Mouse (Mus musculus) Patski (cell line): ENCODE data around the gene Lactbl1. TPM values are rescaled to one million over a fixed set of nuclear protein-coding genes. Genes with fewer than 3 reads are reported as not detected.

Experiments
- ATAC-seq: fragments of 100-300 bp; one replicate; pipeline ENCODE4 v1.8.0; 2021
- CTCF ChIA-PET: fragments of 350-600 bp; sonication (Branson Sonifier 250); formaldehyde crosslinking; loops from one replicate; lab custom pipeline; 2022; ENCODE audit warnings: inconsistent platforms; lab: Charles Lee
- POLR2A ChIA-PET: fragments of 350-600 bp; sonication (Branson Sonifier 250); formaldehyde crosslinking; loops from one replicate; lab custom pipeline; 2022; ENCODE audit warnings: antibody characterized with exemption, inconsistent platforms; lab: Charles Lee
- DNase-seq: peaks from one replicate; pipeline ENCODE4 v3.0.0-alpha.2; 2011; ENCODE audit warnings: low read depth, low spot score
- H3K27me3 ChIP-seq: fragments of 371-371 bp; one replicate; pipeline ENCODE4 v1.5.1; 2021
- CTCF ChIP-seq: fragments of 100-300 bp; IDR thresholded peaks from one replicate; pipeline ENCODE4 v1.5.1; 2021
- in situ Hi-C: fragments of 300-500 bp; cut with MboI; formaldehyde crosslinking; loops from 3 replicates; pipeline ENCODE4 v1.11.1; 2018; ENCODE audit warnings: low pct_unique_long_range_greater_than_20kb, mixed read lengths
- polyA plus RNA-seq: library from polyadenylated mRNA; unstranded; gene quantifications from one replicate; pipeline ENCODE4 v1.2.3, GENCODE M21; 2021

Gene Lactbl1
- polyA plus RNA-seq, 1 experiment from 2014 or later: not detected

DNA sequence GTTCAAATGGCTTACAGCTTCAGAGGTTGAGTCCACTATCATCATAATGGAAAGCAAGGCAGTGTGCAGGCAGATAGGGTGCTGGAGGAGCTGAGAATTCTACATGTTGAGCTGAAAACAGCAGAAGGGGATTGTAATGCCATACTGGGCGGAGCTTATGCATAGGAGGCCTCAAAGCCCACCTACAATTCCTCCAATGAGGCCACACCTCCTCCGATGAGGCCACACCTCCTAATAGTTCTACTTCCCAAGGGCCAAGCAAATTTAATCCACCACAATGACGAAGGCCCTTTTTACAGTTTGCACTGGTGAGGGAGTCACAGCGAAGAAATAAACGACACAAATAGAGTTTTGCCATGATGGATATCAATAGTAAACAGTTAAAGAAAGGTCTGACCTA, 14.1 kb downstream of the Lactbl1 start:
- ATAC-seq (no peak), DNase-seq (no peak)
- no peak for TF ChIP-seq CTCF
- POLR2A ChIA-PET: no interaction called here
- in situ Hi-C loops: no loop called here
- CTCF ChIA-PET: no interaction called here
- peaks cover 5% of the 10 kb centered on the region for H3K27me3 ChIP-seq

DNA sequence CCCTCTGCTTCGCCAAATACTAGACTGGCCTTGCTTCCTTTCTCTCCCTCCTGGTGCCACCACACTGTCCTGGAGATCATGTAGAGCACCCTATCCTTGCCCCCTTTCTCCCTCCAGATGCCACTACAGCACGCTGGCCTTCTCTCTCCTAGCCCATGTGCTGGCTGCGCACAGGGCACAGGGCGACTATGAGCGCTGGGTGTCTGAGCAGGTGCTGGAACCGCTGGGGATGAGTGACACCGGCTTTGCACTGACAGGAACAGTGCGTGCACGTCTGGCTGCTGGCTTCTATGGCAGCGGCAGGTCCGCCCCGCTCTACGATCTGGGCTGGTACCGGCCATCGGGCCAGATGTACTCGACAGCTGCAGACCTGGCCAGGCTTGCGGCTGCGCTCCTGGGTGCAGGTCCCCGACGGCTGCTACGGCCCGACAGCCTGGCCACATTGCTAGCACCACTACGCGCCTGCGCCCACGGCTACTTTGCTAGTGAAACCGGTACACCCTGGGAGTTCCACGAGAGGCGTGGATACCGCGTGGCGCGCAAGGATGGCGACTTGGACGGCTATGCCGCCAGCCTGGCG, 14.7 kb downstream of the Lactbl1 start:
- ChIA-PET CTCF (no interaction called here), POLR2A (no interaction called here)
- no peak for ATAC-seq
- in situ Hi-C loops: no loop called here
- peaks cover 5% of the 10 kb centered on the region for H3K27me3 ChIP-seq
- DNase-seq: no peak
- no peak for TF ChIP-seq CTCF

DNA sequence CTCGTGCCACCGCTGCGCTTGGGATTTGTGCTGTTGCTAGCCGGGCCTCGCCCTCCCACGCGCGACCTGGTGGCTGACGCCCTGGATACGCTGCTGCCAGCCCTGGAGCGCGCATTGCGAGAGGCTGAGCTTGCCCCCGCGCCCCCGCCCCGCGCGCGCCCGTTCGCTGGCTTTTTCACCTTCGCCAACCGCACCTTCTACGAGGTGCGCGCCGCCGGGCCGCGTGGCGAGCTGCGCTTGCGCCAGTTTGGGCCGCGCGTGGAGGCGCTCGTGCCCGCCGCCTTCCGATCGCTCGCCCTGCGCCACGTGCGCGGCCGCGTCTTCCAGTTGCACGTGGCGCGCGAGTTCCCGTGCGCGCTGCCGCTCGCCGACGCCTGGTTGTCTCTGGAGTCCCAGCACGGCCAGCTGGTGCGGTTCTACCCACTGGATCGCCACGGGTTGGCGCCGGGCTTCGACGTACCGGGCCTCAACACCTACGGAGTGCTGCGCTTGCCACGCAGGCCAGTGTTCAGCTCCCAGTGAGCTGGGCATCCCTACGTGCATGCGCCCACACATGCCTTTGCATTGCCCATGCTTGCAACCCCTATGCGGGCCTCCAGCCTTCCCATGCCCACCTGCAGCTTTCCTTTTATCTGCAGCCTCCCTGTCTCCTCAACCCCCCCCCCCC, 15.3 kb downstream of the Lactbl1 start:
- DNase-seq: no peak
- ChIA-PET POLR2A (no interaction called here), CTCF (no interaction called here)
- peaks cover 5% of the 10 kb centered on the region for H3K27me3 ChIP-seq
- in situ Hi-C loops: no loop called here
- ATAC-seq: no peak
- no peak for TF ChIP-seq CTCF

DNA sequence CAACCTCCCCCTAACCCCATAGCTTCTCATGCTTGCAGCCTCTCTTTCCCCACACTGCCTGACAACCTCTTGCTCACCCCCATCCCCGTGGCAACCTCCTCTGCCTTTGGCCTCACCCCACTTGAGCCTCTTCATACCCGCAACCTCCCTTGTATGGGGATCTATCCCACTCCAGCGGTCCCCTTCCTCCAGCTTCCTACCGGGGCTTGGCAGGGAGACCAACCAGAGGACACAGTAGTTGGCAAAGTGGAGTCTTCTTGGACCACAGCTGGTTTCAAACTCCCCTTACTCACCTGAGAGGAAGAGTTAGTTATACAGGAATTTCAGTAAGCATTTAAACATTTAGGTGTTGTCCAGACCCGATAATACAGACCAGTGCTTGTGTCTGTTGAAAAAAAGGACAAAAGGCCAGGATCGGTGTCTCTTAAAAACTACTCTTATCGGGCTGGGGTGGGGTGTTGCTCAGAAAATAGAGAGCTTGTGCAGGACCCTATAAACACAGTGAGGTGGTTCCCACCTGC, 15.9 kb downstream of the Lactbl1 start:
- POLR2A ChIA-PET: no interaction called here
- CTCF ChIA-PET: no interaction called here
- DNase-seq: no peak
- no peak for ATAC-seq
- peaks cover 5% of the 10 kb centered on the region for H3K27me3 ChIP-seq
- in situ Hi-C loops: no loop called here
- TF ChIP-seq CTCF: no peak

DNA sequence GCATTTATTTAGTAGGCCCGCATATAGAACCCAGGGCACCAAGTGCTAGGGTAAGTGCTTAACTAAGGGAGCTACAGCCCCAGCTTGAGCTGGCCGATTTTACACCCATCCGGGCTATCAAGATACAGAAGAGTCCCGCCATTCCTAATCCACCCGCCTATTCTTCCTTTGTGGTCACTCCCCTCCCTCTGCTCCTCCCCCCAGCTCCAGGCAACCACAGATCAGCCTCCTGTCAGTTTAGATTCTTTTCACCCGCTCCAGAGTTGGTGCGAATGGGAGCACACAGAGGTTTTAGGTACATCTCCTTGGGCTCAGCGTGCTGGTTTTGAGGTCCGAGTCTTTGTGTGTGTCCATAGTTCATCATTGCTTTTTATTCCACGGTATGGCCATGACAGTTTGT, 16.5 kb downstream of the Lactbl1 start:
- ChIA-PET CTCF (no interaction called here), POLR2A (no interaction called here)
- ATAC-seq (no peak), DNase-seq (no peak)
- no peak for TF ChIP-seq CTCF
- in situ Hi-C loops: no loop called here
- H3K27me3 ChIP-seq: peaks cover 5% of the 10 kb centered on the region

DNA sequence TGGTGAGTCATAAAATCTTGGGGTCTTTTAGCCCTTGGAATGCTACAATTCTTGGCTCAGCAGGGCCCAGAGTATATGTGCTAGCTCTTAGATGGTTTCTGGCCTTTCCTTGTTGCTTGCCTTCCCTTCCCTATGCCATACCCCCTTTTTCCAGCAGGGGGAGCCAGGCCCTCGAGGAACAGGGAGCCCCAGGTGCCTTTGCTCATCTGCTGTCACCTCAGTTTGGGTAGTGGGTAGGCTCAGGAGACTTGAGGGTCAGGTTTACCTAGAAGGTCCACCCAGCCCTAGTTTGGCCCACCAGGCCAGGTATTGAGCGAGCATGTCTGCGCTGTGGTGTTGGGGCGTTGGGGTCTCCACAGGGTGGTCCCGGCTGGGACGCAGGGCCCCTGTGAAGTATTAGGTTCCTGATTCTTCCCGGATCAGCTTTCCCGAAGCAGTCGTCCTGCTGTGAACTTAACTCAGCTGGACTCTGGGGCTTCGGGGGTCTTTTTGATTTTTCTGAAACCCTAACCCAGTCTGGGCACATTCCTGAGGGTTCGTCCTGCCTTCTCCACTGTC, 26.6 kb downstream of the Lactbl1 start:
- ATAC-seq (no peak), DNase-seq (no peak)
- peak; percentile 63 for TF ChIP-seq CTCF
- ChIA-PET CTCF (no interaction called here), POLR2A (no interaction called here)
- H3K27me3 ChIP-seq: no peaks in the 10 kb centered on the region
- in situ Hi-C loops: no loop called here

DNA sequence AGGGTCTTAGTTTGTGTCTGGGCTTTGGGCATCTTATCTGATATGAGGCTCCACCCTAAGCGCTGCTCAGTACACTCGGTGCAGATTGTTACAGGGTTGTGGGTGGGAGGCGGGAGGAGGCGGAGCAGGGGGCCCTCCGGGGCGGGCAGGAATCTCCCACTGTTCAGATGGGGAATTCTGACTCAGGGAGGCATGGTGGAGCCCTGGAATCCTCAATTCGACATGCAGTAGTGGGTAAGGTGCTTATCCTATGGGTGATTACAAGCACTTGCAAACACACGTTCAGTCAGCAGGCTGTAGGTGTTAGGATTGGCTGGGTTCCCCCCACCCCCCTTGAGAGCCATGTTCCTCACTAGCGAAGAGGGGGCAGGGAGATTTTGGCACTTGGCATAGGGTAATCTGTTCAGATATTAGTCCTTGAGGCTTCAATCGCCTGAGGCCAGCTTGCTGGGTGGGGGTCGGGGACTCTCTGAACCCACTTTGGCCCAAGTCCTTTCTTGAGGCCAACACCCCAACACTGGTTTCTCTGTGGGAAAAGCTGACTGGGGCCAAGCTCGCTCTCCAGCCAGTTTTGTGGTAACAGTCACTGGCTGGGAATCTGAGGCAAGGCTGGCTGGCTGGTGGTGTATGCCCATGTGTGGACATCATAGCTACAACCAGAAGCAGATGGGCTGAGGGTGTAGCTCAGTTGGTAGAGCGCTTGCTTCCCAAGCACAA, 27.2 kb downstream of the Lactbl1 start:
- DNase-seq (no peak), ATAC-seq (no peak)
- ChIA-PET POLR2A (no interaction called here), CTCF (no interaction called here)
- no peak for TF ChIP-seq CTCF
- in situ Hi-C loops: no loop called here
- H3K27me3 ChIP-seq: no peaks in the 10 kb centered on the region

DNA sequence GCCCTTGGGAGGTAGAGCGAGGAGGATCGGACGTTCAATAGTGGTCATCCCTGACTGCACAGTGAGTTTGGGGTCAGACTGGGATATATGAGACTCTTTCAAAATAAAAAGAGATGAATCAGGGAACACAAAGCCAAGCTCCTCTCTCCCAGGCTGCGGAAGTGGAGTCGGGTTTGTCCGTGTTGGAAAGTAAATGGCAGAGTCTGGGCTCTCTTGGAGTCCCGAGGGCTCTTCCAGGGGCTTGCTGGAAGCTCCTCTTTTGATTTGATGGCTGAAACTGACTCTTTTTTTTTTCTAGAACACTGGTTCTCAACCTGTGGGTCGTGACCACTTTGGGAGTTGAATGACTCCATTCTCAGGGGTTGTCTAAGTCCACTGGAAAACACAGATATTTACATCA, 27.8 kb downstream of the Lactbl1 start:
- DNase-seq (no peak), ATAC-seq (no peak)
- in situ Hi-C loops: no loop called here
- CTCF ChIA-PET: no interaction called here
- no peaks in the 10 kb centered on the region for H3K27me3 ChIP-seq
- no peak for TF ChIP-seq CTCF
- POLR2A ChIA-PET: no interaction called here

DNA sequence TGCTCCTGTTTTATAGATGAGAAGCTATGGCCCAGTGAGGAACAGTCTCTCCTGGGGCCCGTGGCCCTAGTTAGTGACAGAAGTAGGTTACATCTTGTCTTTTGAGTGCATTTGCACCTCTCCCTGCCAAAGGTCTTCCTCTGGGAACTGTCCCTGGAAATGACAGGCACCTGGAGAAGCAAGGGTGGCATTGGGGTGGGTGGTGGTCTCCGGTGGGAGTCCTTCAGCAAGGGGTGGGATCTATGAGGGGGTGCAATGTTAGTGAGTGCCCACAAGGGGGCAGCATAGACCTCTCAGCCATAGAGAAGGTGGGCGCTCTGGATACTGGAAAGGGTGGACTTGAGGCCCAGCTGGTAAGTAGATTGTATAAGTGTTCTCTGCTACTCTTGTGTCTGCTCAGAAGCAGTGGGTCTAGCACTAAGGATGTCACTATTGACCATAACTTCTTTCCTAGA, 29.0 kb downstream of the Lactbl1 start:
- ATAC-seq (no peak), DNase-seq (no peak)
- no peak for TF ChIP-seq CTCF
- in situ Hi-C loops: no loop called here
- CTCF ChIA-PET: interaction anchor here (1.5 kb wide), 1 partner anchor 227 kb away, joined by 5 read pairs; no protein-coding TSS in a partner anchor
- no peaks in the 10 kb centered on the region for H3K27me3 ChIP-seq
- POLR2A ChIA-PET: no interaction called here

DNA sequence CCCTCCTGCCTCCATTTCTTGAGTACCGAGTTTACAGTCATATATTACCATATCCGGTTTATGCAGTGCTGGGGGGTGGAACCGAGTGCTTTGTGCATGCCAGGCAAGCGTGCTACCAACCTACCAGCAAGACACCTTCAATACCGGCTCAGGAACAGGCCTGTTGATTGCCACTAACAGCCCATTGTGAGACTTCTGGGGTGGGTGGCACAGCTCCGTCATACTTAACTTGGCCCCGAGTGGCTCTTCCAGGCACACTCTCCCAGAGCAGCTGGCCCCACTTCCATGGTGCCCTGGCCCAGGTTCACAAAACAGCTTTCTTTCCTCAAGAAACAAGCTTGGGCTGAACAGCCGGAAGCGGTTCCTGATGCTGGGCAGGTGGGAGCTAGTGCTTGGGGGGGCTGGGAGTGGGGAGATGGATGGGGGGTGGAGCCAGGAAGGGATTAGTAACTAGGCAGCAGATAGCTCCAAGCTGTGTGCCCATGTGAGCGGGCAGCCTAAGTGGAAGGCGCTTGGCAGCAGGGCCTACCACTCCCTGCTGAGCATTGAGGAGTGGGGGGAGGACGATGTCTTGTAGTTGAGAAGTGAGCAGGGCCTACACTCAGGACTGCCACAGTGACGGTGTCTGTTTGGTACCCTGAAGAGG, 29.6 kb downstream of the Lactbl1 start:
- no peaks in the 10 kb centered on the region for H3K27me3 ChIP-seq
- in situ Hi-C loops: no loop called here
- ATAC-seq (no peak), DNase-seq (no peak)
- TF ChIP-seq CTCF: no peak
- CTCF ChIA-PET: interaction anchor here (1.5 kb wide), 1 partner anchor 226 kb away, joined by 5 read pairs; no protein-coding TSS in a partner anchor
- POLR2A ChIA-PET: no interaction called here
